Mouse (Mus musculus) C2C12 (cell line): ENCODE data around the gene Cep164.

Experiments
- MAX ChIP-seq: IDR thresholded peaks from one replicate; pipeline ENCODE4 v1.6.1; 2011; ENCODE audit warnings: mild to moderate bottlenecking, control low read depth
- USF1 ChIP-seq: IDR thresholded peaks from one replicate; pipeline ENCODE4 v1.6.1; 2011; ENCODE audit warnings: low read depth, mild to moderate bottlenecking, control low read depth, moderate library complexity

- no peak for TF ChIP-seq MAX
- TF ChIP-seq USF1 = no peak
Measured at GRCm38 (mm10) chr9:45839139-45839981, 10.9 kb upstream of the Cep164 start.
